Mouse (Mus musculus) urinary bladder, postnatal 25 days (tissue): ENCODE data around the gene Samd4.

ENCODE experiments used
- DNase-seq: peaks from one replicate; pipeline ENCODE4 v3.0.0; 2022; ENCODE audit warnings: low spot score

The Samd4 gene

DNA sequence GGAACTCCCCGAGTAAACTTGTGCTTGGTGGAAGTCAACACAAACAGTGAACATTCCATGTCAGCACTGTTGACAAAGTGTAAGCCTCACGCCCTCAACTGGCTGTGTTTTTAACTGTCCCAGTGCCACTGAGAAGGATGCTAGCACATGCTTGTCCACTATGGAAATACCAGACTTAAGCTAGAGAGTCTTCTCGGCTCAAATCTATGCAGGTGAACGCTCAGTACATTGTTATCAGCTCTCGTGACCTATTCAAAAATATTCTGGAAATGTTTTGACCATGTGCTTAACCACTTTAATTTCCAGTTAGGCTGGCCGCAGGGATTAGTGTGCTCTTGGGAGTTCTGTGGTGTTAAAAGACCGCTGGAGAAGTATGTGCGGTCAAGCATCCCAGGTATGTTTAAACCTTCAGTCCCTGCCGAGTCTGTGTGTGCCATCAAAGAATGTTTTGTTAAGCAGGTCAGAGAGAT is 73.0 kb downstream of the Samd4 start:
- DNase-seq = no peak

DNA sequence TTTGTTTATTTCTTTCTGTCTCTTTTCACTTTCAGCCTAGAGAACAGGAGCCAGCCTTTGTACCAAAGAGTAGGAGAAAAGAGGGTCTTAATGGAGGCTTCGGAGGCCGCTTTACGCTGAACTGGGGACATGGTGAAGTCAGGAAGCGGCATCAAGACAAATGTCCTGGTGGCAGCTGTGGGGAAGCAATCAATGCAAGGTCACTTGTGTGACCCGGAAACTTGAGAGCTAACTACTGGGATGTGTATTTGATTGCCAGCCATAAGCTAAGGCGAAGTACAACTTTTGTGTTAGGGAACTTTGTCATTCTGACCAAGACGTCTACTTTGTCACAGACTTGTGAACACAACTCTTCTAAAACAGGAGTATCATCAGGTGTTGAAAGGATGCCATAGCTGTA is 73.5 kb downstream of the Samd4 start:
- DNase-seq = no peak

DNA sequence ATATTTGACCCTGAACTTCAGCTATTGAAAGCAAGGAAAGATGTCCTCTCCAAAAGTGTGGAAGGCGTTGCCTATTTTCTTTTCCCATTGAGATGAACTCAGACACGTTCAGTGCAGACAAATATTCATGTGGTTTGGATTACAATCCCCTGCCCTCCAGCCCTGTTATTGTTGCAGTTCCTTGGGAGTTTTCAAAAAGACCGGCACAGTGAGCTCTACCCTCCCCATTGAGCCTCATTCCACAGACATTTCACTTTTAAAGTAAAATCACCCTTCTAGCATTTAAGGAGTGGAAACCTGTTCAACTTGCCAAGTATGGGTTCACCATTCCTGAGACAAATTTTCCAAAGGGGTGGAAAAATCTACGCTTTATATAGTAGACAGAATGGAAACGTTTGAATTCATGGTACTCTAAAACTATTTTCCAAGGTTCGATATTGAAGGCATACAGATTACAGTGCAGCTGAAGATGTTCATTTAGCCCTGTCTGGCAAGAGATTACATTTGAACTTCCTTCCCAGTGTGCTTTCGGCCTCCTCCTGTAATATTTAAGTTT is 76.6 kb downstream of the Samd4 start:
- DNase-seq = no peak

DNA sequence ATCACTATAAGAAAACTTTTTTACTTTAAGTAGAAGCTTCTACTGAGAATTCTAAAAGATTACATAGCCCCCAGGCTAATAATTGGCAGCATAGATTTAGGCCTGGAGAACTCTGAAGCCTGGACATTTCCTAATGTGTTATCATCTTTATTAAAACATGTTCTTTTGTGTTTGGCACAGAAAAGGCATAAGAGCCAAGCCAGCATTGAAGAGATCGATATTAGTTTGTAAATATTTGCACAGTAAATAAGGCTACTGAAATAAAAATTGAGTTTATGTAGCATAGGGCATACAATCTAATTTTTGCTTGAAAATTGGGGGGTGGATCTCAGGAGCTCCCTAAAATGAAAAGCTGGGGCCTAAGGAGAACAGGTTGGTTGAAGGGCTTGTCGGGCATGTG is 77.2 kb downstream of the Samd4 start:
- no peak for DNase-seq

DNA sequence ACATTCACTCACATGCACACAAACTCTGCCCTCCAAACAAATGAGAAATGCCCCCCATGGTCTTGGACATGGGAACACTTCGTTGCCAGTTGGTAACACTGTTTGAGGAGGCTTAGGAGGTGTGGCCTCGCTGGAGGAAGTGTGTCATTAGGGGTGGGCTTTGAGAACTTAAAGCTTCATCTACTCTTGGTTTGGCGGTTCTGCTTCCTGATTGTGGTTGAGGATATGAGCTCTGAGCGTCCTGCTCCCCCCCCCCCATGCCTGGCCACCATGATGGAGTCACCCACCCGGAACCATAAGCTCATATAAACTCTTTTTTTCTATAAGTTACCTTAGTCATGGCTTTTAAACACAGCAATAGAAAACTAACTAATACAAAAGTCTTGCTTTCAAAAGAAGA is 80.2 kb downstream of the Samd4 start:
- DNase-seq = no peak

DNA sequence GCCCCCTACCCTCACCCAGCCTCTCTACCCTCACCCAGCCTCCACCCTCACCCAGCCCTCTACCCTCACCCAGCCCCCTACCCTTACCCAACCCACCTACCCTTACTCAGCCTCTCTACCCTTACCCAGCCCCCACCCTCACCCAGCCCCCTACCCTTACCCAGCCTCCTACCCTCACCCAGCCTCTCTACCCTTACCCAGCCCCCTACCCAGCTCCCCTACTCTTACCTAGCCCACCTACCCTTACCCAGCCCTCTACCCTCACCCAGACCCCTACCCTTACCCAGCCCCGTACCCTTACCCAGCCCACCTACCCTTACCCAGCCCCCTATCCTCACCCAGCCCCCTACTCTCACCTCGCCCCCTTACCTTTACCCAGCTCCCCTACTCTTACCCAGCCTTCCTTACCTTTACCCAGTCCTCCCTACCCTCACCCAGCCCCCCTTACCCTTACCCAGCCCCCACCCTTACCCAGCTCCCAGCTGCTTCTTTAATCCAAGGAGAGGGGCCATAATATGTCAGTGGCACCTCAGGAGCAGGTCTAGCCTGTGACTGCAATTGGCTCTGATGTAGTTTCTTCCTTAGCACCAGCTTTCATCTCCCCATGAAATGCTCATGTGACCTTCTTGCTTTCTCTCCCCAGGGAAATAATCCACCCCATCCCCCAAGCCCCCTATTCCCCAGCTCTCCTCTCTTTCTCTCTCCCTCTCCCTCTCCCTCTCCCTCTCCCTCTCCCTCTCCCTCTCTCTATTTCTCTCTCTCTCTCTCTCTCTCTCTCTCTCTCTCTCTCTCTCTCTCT is 81.6 kb downstream of the Samd4 start:
- DNase-seq = no peak

DNA sequence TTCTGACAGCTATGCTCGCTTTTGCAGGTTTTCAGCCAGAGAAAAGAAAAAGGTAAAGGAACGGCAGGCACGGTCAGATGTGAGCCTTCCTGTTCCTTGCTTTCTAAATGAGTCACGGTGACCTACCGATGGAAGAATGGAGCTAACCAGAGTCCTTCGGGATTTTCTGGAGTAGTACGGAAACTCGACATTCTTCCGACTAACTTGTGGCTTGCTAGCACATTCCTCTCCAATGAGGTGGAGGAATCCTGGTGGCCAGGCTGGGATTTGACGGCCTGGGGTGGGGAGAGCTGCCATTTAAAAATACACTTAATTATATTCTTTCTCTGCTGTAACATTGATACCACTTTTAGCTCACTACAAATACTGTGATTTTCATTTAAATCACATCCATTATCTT is 83.6 kb downstream of the Samd4 start:
- no peak for DNase-seq

DNA sequence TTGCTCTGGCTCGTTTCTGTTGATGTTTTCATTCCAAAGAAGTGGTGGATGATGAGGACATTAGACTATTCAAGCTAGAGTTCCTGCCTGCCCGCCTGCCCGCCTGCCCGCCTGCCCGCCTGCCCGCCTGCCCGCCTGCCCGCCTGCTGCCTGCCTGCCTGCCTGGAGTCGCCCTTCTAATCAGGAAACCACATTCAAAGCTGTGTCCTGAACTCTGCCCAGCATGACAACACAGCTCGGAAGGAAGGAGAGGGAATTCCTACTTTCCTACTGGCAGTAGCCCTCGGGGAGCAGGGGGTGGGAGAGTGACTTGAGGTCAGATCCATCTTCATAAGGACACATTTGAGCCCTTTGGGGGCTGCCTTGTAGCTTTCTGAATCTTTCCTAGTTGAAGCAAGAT is 85.4 kb downstream of the Samd4 start:
- DNase-seq = no peak

DNA sequence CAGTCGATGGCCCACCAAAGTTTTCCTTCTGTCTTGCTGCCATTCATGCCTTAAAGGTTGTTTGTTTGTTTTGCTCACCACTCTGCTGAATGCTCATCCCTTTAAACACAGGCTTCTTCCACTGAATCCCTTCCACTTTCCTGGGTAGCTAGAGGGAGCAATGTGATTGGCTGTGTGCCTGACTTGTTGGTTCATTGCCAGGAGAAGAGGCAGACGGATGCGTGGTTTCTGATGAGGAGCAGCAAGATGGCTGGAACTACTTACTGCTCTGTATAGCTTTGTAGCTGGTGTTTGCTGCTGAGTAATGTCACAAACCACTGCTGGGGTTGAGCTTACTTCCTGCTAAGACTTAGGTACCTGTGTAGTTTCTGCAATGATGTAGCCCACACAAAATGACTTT is 88.0 kb downstream of the Samd4 start:
- DNase-seq = no peak

DNA sequence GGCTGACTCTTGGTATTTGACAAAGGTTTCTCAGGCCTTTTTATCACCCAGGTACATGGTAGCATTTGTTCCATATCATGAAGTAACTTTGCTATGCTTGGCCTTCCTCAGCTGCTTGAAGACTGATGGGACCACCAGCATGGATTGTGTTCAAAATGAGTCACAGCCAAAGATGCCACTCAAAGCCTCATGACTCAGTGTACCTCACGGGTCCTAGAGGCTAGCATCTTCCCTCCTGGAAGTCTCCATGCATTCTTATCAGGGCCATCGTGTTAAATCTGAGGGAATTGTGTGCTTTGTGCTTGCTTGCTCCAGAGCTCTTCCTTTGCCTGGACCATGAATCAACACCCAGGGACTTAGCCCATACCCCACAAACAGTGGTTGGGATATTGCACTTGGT is 89.1 kb downstream of the Samd4 start:
- DNase-seq = no peak

DNA sequence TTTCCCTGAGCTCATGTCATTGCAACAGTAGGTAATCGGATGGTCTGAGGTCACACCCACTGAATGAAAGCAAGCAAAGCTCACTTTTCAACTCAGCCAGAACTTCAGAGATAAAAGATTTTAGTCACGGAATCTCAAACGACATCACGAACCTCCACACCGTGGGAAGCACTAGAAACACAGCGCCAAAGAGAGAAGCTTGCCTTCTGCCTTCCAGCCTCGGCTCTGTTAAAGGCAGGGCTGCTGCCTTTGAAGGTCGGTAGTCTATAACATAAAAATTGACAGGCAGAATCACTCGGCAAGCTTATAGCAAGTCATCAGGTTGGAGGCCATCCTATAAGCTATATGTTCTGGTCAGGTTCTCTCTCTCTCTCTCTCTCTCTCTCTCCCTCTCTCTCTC is 92.2 kb downstream of the Samd4 start:
- no peak for DNase-seq

DNA sequence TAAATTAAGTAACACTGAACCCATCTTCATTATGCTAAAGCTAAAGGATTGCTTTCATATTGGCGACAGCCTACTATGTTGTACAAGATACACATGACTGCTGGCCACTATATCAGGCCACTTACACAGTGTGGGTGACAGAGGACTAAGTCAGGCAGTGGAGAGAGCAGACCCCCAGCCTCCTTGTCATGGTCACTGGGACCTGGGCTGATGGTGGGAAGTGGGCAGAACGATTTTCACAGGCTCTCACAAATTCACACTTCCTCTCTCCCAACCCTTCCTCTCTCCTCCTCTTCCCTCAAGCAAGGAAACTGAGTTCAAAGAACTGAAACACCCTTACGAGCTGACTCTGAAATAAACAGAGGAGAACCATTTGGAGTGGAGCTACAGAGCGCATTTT is 93.3 kb downstream of the Samd4 start:
- no peak for DNase-seq

DNA sequence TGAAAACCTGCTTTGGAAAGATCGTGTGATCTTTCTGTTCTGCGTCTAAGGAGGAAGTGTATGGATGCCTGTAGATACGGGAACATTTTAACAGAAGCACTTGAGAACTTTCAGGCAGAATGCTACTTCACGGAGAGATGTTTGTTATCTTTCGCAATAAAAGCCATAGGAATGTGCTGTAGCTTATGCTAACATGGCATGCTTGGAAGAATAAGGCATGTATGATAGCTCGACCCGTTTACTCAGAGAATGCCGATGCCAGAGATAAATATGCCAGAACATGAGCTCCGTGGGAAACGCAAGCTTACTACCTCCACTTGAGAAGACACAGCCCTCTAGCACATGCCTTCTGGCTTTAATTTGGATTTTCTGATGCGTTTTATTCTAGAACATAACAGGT is 94.1 kb downstream of the Samd4 start:
- DNase-seq = no peak

DNA sequence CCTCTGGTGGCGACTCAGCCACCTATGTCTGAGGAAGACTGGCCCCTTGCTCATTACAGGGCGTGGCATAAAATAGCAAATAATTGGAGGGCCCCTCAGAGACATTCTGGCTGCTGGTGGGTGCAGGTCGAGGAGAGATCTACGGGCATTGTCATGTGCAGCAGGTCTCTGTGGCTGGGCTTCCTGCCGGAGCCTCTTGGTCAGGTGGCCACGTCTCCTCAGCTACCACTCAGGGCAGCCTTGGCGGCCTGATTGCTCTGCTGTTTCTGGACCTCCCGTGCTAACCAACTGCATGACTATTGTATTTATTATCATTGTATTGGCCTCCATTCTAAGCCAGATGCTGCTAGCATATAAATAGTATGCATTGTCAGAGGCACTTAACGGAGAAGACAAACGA is 95.0 kb downstream of the Samd4 start:
- no peak for DNase-seq

DNA sequence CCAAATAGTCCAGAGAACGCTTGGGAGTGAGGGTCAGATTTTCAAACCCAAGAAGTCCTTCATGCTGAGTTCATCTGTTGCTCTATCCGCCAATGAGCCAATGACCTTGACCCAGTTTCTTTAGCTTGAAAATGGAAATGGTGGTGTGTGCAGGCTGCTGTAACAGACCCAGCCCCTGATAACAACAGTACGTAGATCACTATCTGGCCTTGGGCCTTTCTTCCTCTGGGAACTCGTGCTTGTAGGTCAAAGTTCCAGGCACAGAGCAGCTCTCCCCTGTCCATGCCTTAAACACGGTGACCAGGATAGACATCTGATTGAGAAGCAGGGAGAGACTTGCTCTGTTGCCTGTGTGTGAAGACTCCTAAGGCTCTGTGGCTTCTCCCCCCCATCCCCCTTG is 96.5 kb downstream of the Samd4 start:
- no peak for DNase-seq

DNA sequence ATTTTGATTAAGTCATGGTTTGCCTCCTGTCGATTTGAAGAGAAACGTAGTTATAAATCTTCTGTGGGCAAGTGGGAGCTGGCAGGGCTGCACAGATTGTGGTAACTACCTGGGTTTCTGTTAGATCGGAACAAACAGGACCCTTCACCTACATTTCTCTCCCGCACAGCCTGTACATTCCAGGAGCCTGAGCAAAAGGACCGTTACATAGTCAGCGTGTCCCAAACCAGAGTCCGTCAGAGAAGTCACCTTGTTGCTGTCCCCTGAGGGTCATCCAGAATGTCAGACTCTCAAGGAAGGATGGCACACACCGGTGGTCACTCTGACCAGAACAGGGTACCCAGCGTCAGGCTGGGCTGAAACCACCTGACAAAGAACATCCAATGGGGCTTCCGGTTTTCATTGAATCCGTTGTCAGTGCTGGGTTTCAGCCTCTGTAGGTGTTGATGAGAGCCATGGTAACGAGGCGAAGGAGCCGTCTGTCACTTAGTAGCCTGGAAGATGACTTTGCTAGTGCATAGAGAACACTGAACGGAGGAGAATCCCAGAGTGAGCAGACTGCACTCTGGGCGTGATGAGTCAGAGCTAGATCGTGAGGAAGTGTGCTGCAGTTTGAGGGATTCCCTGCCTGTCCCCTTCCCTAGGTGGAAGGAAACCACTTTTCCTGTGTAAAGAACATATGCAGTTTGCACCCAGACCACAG is 98.2 kb downstream of the Samd4 start:
- no peak for DNase-seq

DNA sequence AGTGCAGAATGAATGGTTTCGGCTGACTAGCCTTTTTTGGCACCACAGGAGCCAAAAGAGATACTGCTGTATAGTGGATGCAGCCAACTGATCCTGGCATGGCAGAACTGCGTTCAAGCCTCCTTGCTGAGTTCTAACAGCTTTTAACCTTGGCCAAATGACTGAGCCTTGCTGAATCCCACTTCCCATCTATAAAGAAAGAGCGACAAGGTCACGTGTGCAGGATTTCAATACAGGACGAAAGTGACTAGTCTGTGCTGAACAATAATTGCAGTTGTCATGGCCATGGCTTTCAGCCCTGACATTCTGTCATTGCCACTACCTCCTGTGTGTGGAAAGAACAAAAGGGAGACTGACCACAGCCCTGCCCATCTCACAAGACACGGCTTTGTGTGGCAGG is 99.5 kb downstream of the Samd4 start:
- no peak for DNase-seq

DNA sequence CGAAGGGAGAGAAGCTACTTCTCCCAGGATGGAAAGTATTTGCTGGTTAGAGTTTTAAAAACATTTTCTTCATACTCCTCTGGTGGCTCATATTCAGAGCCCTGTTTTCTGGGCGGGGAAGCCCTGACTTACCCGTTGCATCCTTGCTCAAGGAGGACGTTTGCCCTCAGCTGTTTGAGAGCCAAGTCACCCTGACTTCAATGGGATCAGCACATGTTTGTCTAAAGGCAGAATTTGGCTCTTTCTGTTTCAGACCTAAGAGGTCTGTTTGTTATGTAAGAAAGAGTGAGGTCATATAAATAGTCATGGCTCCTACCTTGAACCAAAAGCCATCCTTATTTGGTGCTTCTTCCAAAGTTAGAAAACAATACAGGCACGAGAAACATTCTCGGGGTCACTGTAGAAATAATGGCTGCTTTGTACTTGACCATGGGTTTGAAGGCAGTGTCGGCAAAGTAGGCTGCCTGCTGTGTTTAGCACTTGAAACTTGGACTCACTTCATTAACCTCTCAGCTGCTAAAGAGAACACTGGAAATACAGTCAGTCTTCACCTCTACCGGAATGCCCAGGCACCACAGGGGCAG is 102.0 kb downstream of the Samd4 start:
- DNase-seq = no peak

DNA sequence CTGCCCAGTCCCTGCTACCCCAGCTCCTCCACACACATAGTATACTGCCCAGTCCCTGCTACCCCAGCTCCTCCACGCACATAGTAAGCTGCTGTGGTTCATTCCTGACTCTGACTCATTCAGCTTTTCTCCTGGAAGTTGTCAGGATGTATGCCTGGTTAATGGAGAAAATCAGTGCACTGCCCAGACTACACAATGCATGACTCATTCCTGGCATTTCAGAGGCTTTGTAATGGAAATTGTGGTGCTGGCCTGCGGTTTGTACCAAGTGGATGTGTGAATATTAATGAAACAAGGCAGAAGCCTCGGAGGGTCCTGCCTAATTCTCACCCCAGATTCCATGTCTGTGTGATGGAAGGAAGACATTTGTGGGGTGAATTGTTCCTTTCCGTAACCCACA is 107.0 kb downstream of the Samd4 start:
- DNase-seq = no peak

DNA sequence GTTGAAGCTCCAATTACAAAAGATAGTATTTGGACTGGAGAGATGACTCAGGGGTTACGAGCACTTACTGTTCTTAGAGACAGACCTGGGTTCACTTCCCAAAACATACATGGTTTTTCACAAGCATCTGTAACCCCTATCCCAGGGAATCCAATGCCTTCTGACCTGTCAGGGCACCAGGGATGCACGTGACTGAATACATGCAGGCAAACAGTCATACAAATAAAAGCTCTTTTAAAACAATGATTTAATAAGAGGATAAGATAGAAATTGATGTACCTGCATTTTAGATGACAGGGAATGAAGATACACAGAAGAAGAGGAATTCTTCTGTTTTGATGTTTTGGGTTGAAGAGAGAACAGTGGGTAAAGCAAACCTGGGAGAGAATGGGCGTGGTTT is 107.8 kb downstream of the Samd4 start:
- DNase-seq = no peak

DNA sequence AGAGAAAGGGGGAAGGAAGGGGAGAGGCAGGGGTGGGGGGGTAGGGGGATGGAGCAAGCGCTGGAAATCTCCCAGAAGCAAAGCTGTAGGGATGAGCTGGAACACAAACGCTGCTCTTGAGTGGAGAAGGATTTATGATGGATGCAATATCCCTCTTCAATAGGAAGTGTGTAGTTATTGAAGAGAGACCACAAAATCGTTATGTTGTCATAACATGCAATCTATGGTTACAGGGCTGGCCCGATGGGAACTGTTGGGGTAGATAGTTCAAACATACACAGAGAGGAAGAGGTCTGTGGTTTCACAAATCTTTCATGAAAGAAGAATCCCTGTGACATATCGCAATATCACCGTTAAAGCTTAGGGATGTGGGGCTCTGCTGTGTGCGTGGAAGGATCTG is 112.0 kb downstream of the Samd4 start:
- no peak for DNase-seq

DNA sequence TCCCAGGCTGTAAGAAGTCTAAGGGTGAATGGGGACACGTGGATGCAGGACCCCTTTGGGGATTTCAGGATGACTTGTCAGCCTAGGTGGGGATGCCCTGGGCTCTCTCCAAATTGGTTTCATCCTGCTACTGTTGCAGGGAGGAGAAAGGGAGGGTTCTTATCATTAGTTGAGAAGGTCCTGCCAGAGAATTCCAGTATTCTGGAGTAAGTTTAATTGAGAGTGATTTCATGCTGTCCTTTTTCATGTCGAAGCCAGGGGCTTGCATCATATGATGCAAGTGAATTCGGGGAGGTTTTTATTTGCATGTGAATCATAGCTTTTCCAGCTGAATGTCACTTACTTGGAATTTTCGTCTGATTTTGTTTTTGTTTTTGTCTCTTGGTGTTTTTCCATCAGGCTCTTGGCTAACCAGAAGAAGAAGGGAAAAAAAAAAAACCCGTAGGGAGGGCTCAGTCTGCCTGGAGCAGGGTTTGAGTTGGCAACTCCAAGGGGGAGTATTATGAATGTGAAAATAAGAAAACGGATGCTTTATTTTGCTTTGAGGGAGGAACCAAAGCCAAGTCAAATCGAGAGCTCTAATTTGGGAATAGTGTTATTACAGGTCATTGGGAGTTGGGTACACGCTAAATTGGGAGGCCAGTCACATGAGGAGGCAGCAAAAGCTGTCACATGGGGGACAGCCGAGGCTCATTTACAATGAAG is 116.8 kb downstream of the Samd4 start:
- no peak for DNase-seq
